Mouse (Mus musculus): ENCODE results near the gene Cphx3.
"Not testable (repeated sequence)": the region's sequence is repeated elsewhere in the genome, so short reads cannot be mapped to it uniquely, and the experiment has no call there.

Gene Cphx3

DNA sequence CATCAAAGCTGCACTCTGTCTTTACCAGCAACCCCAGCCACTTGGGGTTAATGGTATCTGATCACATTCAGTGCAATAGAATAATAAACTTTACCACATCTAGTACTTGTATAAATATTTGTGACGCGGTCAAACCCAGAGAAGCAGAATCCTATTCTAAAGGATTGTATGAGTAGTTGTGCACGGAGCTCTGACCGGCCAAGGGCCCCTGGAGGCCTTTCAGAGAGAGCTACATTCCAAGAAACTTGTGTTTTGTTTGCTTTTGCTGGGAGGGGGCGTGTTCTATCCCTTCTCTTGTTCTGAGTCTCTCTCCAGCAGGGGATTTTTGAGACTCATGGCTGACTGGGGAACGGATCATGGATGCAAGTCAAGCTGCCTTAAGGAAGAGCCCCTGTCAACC lies 92.9 kb downstream of the Cphx3 start:
- not testable (repeated sequence) for DNase-seq

DNA sequence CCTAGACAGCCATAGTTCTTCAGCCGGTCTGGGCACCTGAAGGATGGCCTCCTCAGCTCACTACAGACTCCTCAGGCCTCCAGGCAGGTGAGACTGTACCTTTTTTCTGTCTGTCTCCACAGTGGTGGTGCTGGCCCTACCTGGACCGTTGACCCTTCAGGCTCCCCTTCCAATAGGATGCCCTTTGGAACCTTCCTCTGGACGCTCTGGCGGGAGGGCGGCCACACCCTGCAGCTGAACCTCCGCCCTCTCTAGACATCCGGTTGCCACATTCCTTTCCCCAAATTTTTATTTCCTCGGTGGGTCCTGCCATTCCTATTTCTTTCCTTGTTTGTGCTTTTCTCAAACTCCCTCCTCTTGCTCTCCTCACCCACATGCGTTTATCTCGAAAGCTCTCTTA lies 99.6 kb downstream of the Cphx3 start:
- not testable (repeated sequence) for DNase-seq

GRCm38 (mm10) chr14:26182380-26182779 lies 100.3 kb downstream of the Cphx3 start, which contains the start of gene Plac9b:
Gene Plac9b (minus strand): TSS chr14:26182480.
- DNase-seq, result not testable (repeated sequence)

- DNase-seq, result not testable (repeated sequence)
Measured at GRCm38 (mm10) chr14:26186638-26187037, 104.5 kb downstream of the Cphx3 start.

- not testable (repeated sequence) for DNase-seq
Measured at GRCm38 (mm10) chr14:26188361-26188760, 106.3 kb downstream of the Cphx3 start.

GRCm38 (mm10) chr14:26197851-26198250 lies 115.8 kb downstream of the Cphx3 start:
- DNase-seq, result not testable (repeated sequence)

DNA sequence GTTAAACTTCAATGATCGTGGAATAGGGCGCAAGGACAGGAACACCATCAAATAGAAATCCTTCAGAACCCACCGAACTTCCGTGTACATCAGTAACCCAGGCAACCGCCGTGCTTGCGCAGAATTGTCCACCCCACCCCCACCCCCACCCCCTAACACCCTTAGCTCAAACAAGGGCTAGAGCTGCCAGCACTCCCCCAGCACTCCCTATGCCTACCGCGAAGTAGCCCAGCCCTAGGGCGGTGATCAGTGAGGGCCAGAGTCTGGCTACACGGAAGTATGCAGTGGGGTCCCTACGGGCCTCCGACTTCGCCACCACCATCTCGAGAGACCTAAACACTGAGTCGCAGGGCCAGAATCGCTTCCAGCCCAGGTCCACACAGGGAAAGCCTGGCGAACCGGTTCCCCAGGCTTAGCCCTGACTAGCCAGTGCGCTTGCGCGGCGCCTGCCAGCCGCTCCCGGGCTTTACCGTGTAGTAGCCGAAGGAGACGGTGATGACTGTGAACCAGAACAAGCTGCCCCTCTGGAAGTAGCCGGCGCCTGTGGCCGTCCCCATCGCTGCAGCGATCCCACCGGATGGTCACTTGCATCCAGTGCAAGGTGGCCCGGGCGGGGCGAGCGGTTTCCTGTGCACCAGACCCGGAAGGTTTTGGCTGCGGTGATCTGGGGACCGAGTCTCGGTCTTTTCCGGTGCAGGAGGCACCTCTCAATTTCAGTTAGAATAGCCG lies 124.3 kb downstream of the Cphx3 start:
- not testable (repeated sequence) for DNase-seq

DNA sequence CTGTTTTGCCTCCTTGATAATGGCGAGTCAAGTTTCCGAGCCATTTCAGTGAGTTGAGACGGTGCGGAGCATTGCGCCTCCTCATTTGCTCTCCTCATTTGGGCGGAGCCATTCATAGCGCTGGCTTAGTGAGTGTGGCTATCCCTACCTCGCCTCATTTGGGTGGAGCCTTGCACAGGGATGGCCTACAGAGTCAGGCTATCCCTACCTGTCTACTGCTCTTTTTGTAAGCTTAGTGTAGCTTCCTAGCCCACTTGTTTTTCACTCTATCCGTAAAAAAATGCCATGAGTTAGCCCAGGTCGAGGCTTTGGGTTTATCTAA lies 124.8 kb downstream of the Cphx3 start, which contains the start of gene Tmem254b:
TSS of gene Tmem254b (minus strand) at position 116 of the 322 bp plus-strand sequence.
- DNase-seq, result not testable (repeated sequence)

GRCm38 (mm10) chr14:26216233-26217000 lies 134.3 kb downstream of the Cphx3 start:
- not testable (repeated sequence) for DNase-seq

DNA sequence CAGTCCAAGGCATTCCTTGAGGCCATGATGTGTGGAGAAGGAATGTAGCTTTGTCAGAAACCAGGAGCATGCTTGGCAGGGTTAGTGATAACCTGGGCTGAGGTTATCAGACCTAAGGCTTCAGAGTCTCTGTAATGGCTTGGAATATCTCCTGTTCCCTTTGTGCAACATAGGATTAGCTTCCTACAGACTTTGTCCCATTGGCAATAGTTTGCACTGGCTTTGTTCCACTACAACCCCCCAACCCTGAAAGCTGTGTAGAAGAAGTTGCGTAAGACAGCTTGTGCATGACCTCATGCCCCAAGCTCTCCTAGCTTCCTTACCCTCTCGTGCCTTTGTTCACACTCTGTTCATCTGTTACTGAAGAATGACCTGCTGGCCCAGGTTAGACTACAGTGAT lies 155.1 kb downstream of the Cphx3 start:
- DNase-seq, result not testable (repeated sequence)

GRCm38 (mm10) chr14:26257756-26258617 lies 175.9 kb downstream of the Cphx3 start, which contains the start of gene Duxbl3:
Gene Duxbl3 (plus strand): TSS chr14:26257962.
- DNase-seq, result not testable (repeated sequence)

- not testable (repeated sequence) for DNase-seq
Measured at GRCm38 (mm10) chr14:26258729-26259128, 176.6 kb downstream of the Cphx3 start.
